In the genomic region with DNA sequence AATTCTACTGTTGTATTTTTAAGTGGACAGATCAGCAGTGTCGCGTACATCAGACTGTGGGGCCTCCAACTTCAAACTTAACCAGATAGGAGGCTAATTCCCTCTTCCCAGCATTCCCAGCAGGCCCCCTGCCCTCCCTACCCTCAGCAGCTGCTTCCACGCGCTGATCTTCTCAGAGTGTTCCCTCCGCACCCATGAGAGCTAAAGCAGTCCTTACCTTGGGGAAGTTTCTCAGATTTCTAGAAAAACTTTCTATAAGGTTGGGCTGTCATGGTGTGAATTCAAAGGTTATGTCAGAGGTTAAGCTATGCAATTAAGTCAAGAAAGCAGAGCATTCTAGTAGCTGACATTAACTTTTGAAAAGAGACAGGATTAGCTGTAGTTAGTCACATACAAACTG, we compare ENCODE assay signal across 26 mouse cellular contexts.
DNase-seq lines count a peak whose midpoint lies in the region; ATAC-seq lines count a peak whose summit lies in the region.
"Had no signal": no experiment of that assay in that cellular context is flagged by ENCODE, and none has a peak within 500 bp of the region (broad histone marks: within the 10 kb centered on the region; RNA-seq: fewer than 3 reads in every experiment).

No protein-coding gene starts in this region.

- 15% methylated on average over 5 of the region's 5 CpGs for WGBS in midbrain, embryonic 10.5 days
- 17% methylated on average over 5 of the region's 5 CpGs for WGBS in midbrain, embryonic 16.5 days
- WGBS in embryonic facial prominence, embryonic 10.5 days = 14% methylated on average over 5 of the region's 5 CpGs

- ATAC-seq in midbrain, embryonic 16.5 days = no peak
- ATAC-seq in megakaryocyte, adult 5-6 weeks (ENCODE audit: poor library complexity, severe bottlenecking) = no peak
- ATAC-seq: forebrain, postnatal 0 days; hindbrain, embryonic 16.5 days; lung, postnatal 0 days had no signal

- H3K9ac ChIP-seq in midbrain, embryonic 16.5 days (ENCODE audit: low read depth, low read length) = no peak overlapping the region
- H3K9ac ChIP-seq: forebrain, postnatal 0 days; heart, embryonic 13.5 days; limb, embryonic 15.5 days; liver, embryonic 13.5 days had no signal

- no peak overlapping the region for H3K4me2 ChIP-seq in midbrain, embryonic 16.5 days (ENCODE audit: low read length)
- H3K4me2 ChIP-seq: heart, embryonic 13.5 days; limb, embryonic 15.5 days; liver, embryonic 13.5 days had no signal

- H3K4me1 ChIP-seq in midbrain, embryonic 10.5 days = peaks cover 17% of the 10 kb centered on the region
- H3K4me1 ChIP-seq in midbrain, embryonic 16.5 days (ENCODE audit: control insufficient read depth, insufficient read depth, low read length) = no peaks in the 10 kb centered on the region
- H3K4me1 ChIP-seq in embryonic facial prominence, embryonic 10.5 days = peaks cover 20% of the 10 kb centered on the region
- H3K4me1 ChIP-seq: limb, embryonic 15.5 days; liver, embryonic 13.5 days had no signal

- H3K4me3 ChIP-seq in midbrain, embryonic 10.5 days = no peak overlapping the region
- H3K4me3 ChIP-seq in midbrain, embryonic 16.5 days (ENCODE audit: low read depth, low read length) = no peak overlapping the region
- no peak overlapping the region for H3K4me3 ChIP-seq in embryonic facial prominence, embryonic 10.5 days
- H3K4me3 ChIP-seq: heart, embryonic 13.5 days; limb, embryonic 10.5 days; limb, embryonic 15.5 days; liver, embryonic 13.5 days had no signal

- no peak overlapping the region; the same call in 1 of the 2 replicates for H3K27ac ChIP-seq in midbrain, embryonic 10.5 days (replicated peaks)
- H3K27ac ChIP-seq in midbrain, embryonic 16.5 days (ENCODE audit: low read length) = no peak overlapping the region
- no peak overlapping the region for H3K27ac ChIP-seq in embryonic facial prominence, embryonic 10.5 days (replicated peaks)
- H3K27ac ChIP-seq: heart, embryonic 13.5 days; limb, embryonic 10.5 days; limb, embryonic 15.5 days; liver, embryonic 13.5 days had no signal

- H3K9me3 ChIP-seq in midbrain, embryonic 10.5 days (replicated peaks) = no peaks in the 10 kb centered on the region
- no peaks in the 10 kb centered on the region for H3K9me3 ChIP-seq in midbrain, embryonic 16.5 days (replicated peaks; ENCODE audit: control insufficient read depth, low read length, poor library complexity, severe bottlenecking)
- H3K9me3 ChIP-seq in embryonic facial prominence, embryonic 10.5 days = no peaks in the 10 kb centered on the region
- H3K9me3 ChIP-seq: heart, embryonic 13.5 days; limb, embryonic 10.5 days; limb, embryonic 15.5 days; liver, embryonic 13.5 days had no signal

- H3K27me3 ChIP-seq in midbrain, embryonic 10.5 days (ENCODE audit: low read depth, poor library complexity, severe bottlenecking) = peaks cover 26% of the 10 kb centered on the region
- H3K27me3 ChIP-seq in midbrain, embryonic 16.5 days (ENCODE audit: control insufficient read depth, insufficient read depth, low read depth, low read length) = no peaks in the 10 kb centered on the region
- H3K27me3 ChIP-seq in embryonic facial prominence, embryonic 10.5 days (replicated peaks; ENCODE audit: low read depth, poor library complexity, severe bottlenecking) = peaks cover 32% of the 10 kb centered on the region
- H3K27me3 ChIP-seq: heart, embryonic 13.5 days; limb, embryonic 15.5 days; liver, embryonic 13.5 days had no signal

- DNase-seq in midbrain, embryonic 10.5 days (ENCODE audit: low spot score) = peak; percentile 14
- peak; percentile 60 for DNase-seq in embryo, embryonic 10 days (ENCODE audit: low spot score)
- peak; percentile 54 for DNase-seq in embryonic facial prominence, embryonic 10.5 days (ENCODE audit: low spot score)
- no peak for DNase-seq in neural tube, embryonic 10.5 days (ENCODE audit: extremely low spot score, low spot score)
- DNase-seq in frontal cortex, postnatal 25 days (ENCODE audit: low spot score in 2 of 2) = no peak
- DNase-seq: adrenal gland, postnatal 10 days; B cell, adult 2 months; cerebellum, adult 8-10 months; cerebellum, postnatal 25 days; forebrain, postnatal 0 days; gastrocnemius, postnatal 10 days; heart, postnatal 10 days; kidney, adult 8-10 months; kidney, postnatal 10 days; liver, embryonic 13.5 days; lung, adult 18-20 months; lung, postnatal 4 days; spleen, adult 18-20 months; thymus, postnatal 25 days had no signal

- H3K36me3 ChIP-seq in midbrain, embryonic 10.5 days = no peaks in the 10 kb centered on the region
- no peaks in the 10 kb centered on the region for H3K36me3 ChIP-seq in midbrain, embryonic 16.5 days (ENCODE audit: control insufficient read depth, insufficient read depth, low read length)
- no peaks in the 10 kb centered on the region for H3K36me3 ChIP-seq in embryonic facial prominence, embryonic 10.5 days (replicated peaks)
- H3K36me3 ChIP-seq: heart, embryonic 13.5 days; limb, embryonic 10.5 days; limb, embryonic 15.5 days; liver, embryonic 13.5 days had no signal

Comparison
In these comparisons a context has a peak if more than half of its experiments do, and no peak if none do; other contexts are left out.
1. DNase-seq: peak in midbrain, embryonic 10.5 days (single experiment), embryo, embryonic 10 days (single experiment) and embryonic facial prominence, embryonic 10.5 days (single experiment); none in neural tube, embryonic 10.5 days (single experiment) and frontal cortex, postnatal 25 days (0 of 2).